In genomic region chr4:31689083-31689482, GRCm38 (mm10) we compare ENCODE assay signal across 25 mouse cellular contexts.
"Had no signal": no experiment of that assay in that cellular context is flagged by ENCODE, and none has a peak within 500 bp of the region (broad histone marks: within the 10 kb centered on the region; RNA-seq: fewer than 3 reads in every experiment).

No protein-coding gene starts in this region.

- ATAC-seq: forebrain, embryonic 15.5 days; forebrain, postnatal 0 days; hindbrain, postnatal 0 days; intestine, embryonic 16.5 days had no signal

- H3K4me2 ChIP-seq: forebrain, embryonic 15.5 days; heart, embryonic 11.5 days; heart, embryonic 13.5 days; heart, embryonic 15.5 days; hindbrain, embryonic 13.5 days; hindbrain, embryonic 15.5 days; kidney, embryonic 15.5 days had no signal

- H3K27me3 ChIP-seq: forebrain, embryonic 15.5 days; heart, embryonic 13.5 days; heart, embryonic 15.5 days; hindbrain, embryonic 13.5 days; hindbrain, embryonic 15.5 days; kidney, embryonic 15.5 days had no signal

- H3K4me1 ChIP-seq: forebrain, embryonic 15.5 days; heart, embryonic 13.5 days; heart, embryonic 15.5 days; hindbrain, embryonic 13.5 days; hindbrain, embryonic 15.5 days; kidney, embryonic 15.5 days had no signal

- DNase-seq: forebrain, postnatal 0 days; gastrocnemius, postnatal 14 days; gastrocnemius, postnatal 36 days; heart, adult 11 months; heart, adult 2 months; heart, postnatal 14 days; heart, postnatal 36 days; kidney, adult 11 months; kidney, adult 2 months; kidney, adult 9 months; kidney, postnatal 14 days; kidney, postnatal 36 days; layer of hippocampus, adult 9-11 months; layer of hippocampus, postnatal 36 days; left cerebral cortex, postnatal 4 days had no signal

- H3K27ac ChIP-seq: forebrain, embryonic 15.5 days; heart, adult 2 months; heart, embryonic 13.5 days; heart, embryonic 15.5 days; hindbrain, embryonic 13.5 days; hindbrain, embryonic 15.5 days; hindbrain, postnatal 0 days; kidney, embryonic 15.5 days; kidney, postnatal 0 days had no signal

- H3K4me3 ChIP-seq: forebrain, embryonic 15.5 days; heart, adult 2 months; heart, embryonic 13.5 days; heart, embryonic 15.5 days; hindbrain, embryonic 13.5 days; hindbrain, embryonic 15.5 days; kidney, embryonic 15.5 days had no signal

- H3K36me3 ChIP-seq: forebrain, embryonic 15.5 days; heart, embryonic 13.5 days; heart, embryonic 15.5 days; hindbrain, embryonic 13.5 days; hindbrain, embryonic 15.5 days; kidney, embryonic 15.5 days had no signal

- H3K9me3 ChIP-seq: forebrain, embryonic 15.5 days; heart, embryonic 13.5 days; heart, embryonic 15.5 days; hindbrain, embryonic 13.5 days; hindbrain, embryonic 15.5 days; kidney, embryonic 15.5 days had no signal

- H3K9ac ChIP-seq: forebrain, embryonic 15.5 days; forebrain, postnatal 0 days; heart, embryonic 13.5 days; heart, embryonic 15.5 days; hindbrain, embryonic 13.5 days; hindbrain, embryonic 15.5 days; kidney, embryonic 15.5 days had no signal
